Mouse (Mus musculus) gastrocnemius, postnatal 4 days (tissue): ENCODE measurements at regions not wholly inside any gene's neighbourhood (a gene's known extent, or its start where the extent isn't known, plus 50 kb on each side); places are given as distances from the start of the nearest gene placed in this dataset.
A peak's percentile ranks its signal among the peaks of the same experiment; 100 is the strongest.

Source experiments
- DNase-seq, 2 experiments: peaks; one replicate each; pipeline ENCODE4 v3.0.0; 2021 to 2022; ENCODE audit warnings: low spot score in 2 of 2, mixed read lengths in 2 of 2

GRCm38 (mm10) chr10:66342823-66343350, 753.0 kb upstream of the Jmjd1c start:
- no peak for DNase-seq

- DNase-seq, result no peak
Observed at GRCm38 (mm10) chr10:66348398-66348797, 747.5 kb upstream of the Jmjd1c start.

GRCm38 (mm10) chr10:66351036-66351435, 744.9 kb upstream of the Jmjd1c start:
- no peak for DNase-seq

- no peak for DNase-seq
Observed at GRCm38 (mm10) chr10:66354072-66354471, 741.9 kb upstream of the Jmjd1c start.

GRCm38 (mm10) chr10:66354986-66355385, 740.9 kb upstream of the Jmjd1c start:
- no peak for DNase-seq

GRCm38 (mm10) chr10:66357736-66358135, 738.2 kb upstream of the Jmjd1c start:
- no peak for DNase-seq

GRCm38 (mm10) chr10:66370096-66370495, 725.8 kb upstream of the Jmjd1c start:
- peak in 1 of 2 experiments; percentile 7 for DNase-seq

- DNase-seq, result no peak
Observed at GRCm38 (mm10) chr10:66371756-66372155, 724.2 kb upstream of the Jmjd1c start.
